Mouse (Mus musculus) megakaryocyte, embryonic 14.5 days (primary cell): ENCODE measurements at regions not wholly inside any gene's neighbourhood (a gene's known extent, or its start where the extent isn't known, plus 50 kb on each side); places are given as distances from the start of the nearest gene placed in this dataset.

Experiments used
- FLI1 ChIP-seq: IDR thresholded peaks from 2 replicates; pipeline ENCODE4 v1.6.1; 2012; ENCODE audit warnings: low read length, inconsistent platforms, mixed read lengths
- GATA1 ChIP-seq: IDR thresholded peaks from 3 replicates; pipeline ENCODE4 v1.6.1; 2012; ENCODE audit warnings: mixed read lengths, low read length, inconsistent platforms, borderline replicate concordance

DNA sequence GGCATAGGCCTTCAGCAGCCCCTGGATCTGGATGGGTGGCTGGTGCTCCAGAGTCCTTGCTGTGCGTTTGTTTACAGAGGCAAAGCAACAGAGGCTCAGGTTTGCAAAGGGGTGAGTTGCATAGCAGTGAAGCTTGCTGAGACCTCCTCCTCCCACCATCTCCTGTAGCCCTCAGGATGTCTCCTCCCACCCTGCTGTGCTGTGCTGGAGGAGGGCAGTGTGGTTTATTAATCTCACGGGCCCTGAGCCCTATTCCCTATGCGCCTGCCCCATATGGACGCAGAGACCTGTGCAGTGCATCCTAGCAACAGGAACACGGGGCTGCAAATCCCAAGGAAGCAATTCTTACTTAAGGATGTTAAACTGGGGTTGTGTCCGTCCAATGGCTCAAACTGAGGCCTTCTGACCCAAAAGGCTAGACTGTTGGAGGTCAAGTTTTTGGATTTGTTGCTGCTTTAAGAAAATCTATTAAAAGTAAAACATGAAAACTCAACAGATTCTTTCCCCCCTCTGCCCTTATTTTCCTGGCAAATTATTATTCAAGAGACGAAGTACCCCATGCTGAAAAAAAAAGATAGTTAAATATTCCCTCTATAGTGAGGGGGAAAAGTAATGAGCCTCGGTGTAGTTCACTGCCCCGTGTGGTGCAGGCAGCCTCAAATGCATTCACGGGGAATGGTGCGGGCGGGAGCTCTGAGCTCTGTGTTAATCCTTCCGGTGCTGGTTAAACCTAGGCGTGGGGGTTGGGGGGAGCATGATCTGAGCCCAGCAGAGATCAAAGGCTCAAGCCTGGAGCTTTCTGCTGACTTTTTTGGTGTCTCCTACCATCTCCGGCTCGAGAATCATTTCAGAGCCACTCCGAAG lies 297.8 kb downstream of the Cdh26 start:
- no peak for TF ChIP-seq GATA1
- no peak for TF ChIP-seq FLI1
